Mouse (Mus musculus) C2C12 (cell line): ENCODE results near the gene Klhl34.

Experiments
- CEBPB ChIP-seq: IDR thresholded peaks from one replicate; pipeline ENCODE4 v1.6.1; 2011; ENCODE audit warnings: low read depth, mild to moderate bottlenecking, control low read depth, moderate library complexity
- CTCF ChIP-seq: IDR thresholded peaks from one replicate; pipeline ENCODE4 v1.5.1; 2011; ENCODE audit not compliant: control insufficient read depth, insufficient read depth, insufficient read length
- MAX ChIP-seq: IDR thresholded peaks from one replicate; pipeline ENCODE4 v1.6.1; 2011; ENCODE audit warnings: mild to moderate bottlenecking, control low read depth
- MYOD1 ChIP-seq: IDR thresholded peaks from one replicate; pipeline ENCODE4 v1.6.1; 2011; ENCODE audit warnings: low read depth; ENCODE audit not compliant: control insufficient read depth, insufficient read length
- USF1 ChIP-seq: IDR thresholded peaks from one replicate; pipeline ENCODE4 v1.6.1; 2011; ENCODE audit warnings: low read depth, mild to moderate bottlenecking, control low read depth, moderate library complexity

DNA sequence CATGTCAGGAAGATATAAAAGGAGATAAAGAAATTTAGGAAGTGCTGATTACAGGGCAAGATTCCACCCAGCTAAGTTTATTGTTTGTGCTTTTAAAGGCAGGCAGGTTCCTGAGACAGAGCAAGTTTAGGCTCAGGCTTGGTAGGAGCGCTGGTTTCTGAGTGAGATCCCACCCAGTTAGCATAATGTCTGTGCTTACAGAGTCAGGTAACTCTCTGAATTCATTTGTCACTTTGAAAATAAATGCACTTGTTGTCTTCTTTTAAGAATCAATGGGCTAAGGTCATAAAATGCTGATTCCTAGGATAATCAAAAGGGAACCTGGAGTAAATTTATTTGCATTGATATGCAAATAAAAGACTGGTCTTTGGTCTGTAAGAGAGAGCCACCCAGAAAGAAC lies 8.5 kb upstream of the Klhl34 start:
- TF ChIP-seq CTCF (no peak), USF1 (no peak), MAX (no peak), CEBPB (no peak), MYOD1 (no peak)
